In genomic region chr17:32617252-32617651, GRCm38 (mm10) we compare ENCODE assay signal across 25 mouse cellular contexts. TPM values are rescaled to one million over a fixed set of nuclear protein-coding genes. Genes with fewer than 3 reads are reported as not detected.
DNase-seq lines count a peak whose midpoint lies in the region; ATAC-seq lines count a peak whose summit lies in the region.
"Had no signal": no experiment of that assay in that cellular context is flagged by ENCODE, and none has a peak within 500 bp of the region (broad histone marks: within the 10 kb centered on the region; RNA-seq: fewer than 3 reads in every experiment).

No protein-coding gene starts in this region.

- DNase-seq in lung, postnatal 36 days: peak; percentile 16
- no peak for DNase-seq in lung, postnatal 4 days
- DNase-seq in R1 (ENCODE audit: low read depth, low spot score): peak; percentile 8
- no peak for DNase-seq in Muller cell, postnatal 12 days (ENCODE audit: inconsistent ontology term)
- no peak for DNase-seq in layer of hippocampus, adult 9-11 months
- no peak for DNase-seq in kidney, adult 9 months
- DNase-seq: adrenal gland, postnatal 10 days; adrenal gland, postnatal 36 days; B cell, adult 2 months; cerebellum, adult 11 months; cerebellum, adult 2 months; cerebellum, adult 9-11 months; cerebellum, postnatal 25 days; embryo, embryonic 11 days; gastrocnemius, postnatal 10 days; gastrocnemius, postnatal 36 days; heart, adult 11 months had no signal

- peak; percentile 77 for ATAC-seq in granulocyte monocyte progenitor cell, adult 5-6 weeks (replicated peaks; ENCODE audit: poor library complexity, severe bottlenecking)
- peak; percentile 88 for ATAC-seq in monocyte, adult 5-6 weeks (replicated peaks; ENCODE audit: insufficient number of reproducible peaks, low FRiP score, low TSS enrichment, poor library complexity, severe bottlenecking)
- ATAC-seq: forebrain, embryonic 15.5 days had no signal

RNA-seq across cellular contexts. Expression of gene Cyp4f37, which starts 3.9 kb away (rescaled TPM):
- not detected in 2 replicates for total RNA-seq in granulocyte monocyte progenitor cell, adult 5-6 weeks (2014; fragmentation: Nextera tagmentation)
- total RNA-seq in granulocyte monocyte progenitor cell, adult 5-6 weeks (2017): not detected in 2 replicates
- total RNA-seq in monocyte, adult 5-6 weeks (2017): 0.11 to 0.57 TPM (median 0.19 TPM) in 3 replicates
- total RNA-seq: adrenal gland, adult 18-20 months; adrenal gland, postnatal 10 days; adrenal gland, postnatal 36 days; gastrocnemius, postnatal 10 days; gastrocnemius, postnatal 36 days; heart, adult 8-10 months; heart, postnatal 25 days; hematopoietic stem cell, adult 5-6 weeks; MEL had no signal

RNA-seq across cellular contexts. Expression of gene Cyp4f40, which starts 41.4 kb away (rescaled TPM):
- total RNA-seq in granulocyte monocyte progenitor cell, adult 5-6 weeks (2014; fragmentation: Nextera tagmentation): not detected in 2 replicates
- not detected in 2 replicates for total RNA-seq in granulocyte monocyte progenitor cell, adult 5-6 weeks (2017)
- not detected in 3 replicates for total RNA-seq in monocyte, adult 5-6 weeks (2017)
- total RNA-seq: adrenal gland, postnatal 10 days; adrenal gland, postnatal 36 days; gastrocnemius, postnatal 10 days; gastrocnemius, postnatal 36 days; heart, adult 8-10 months; heart, postnatal 25 days; hematopoietic stem cell, adult 5-6 weeks; MEL had no signal

Comparison
In these comparisons a context has a peak if more than half of its experiments do, and no peak if none do; other contexts are left out.
1. DNase-seq: peak in lung, postnatal 36 days (single experiment) and R1 (single experiment); none in lung, postnatal 4 days (0 of 2), Muller cell, postnatal 12 days (single experiment), layer of hippocampus, adult 9-11 months (single experiment) and kidney, adult 9 months (single experiment).